Mouse (Mus musculus) kidney, postnatal 4 days (tissue): ENCODE measurements at regions not wholly inside any gene's neighbourhood (a gene's known extent, or its start where the extent isn't known, plus 50 kb on each side); places are given as distances from the start of the nearest gene placed in this dataset.

Experiments
- DNase-seq, 2 experiments: peaks; one replicate each; pipeline ENCODE4 v3.0.0; 2021; ENCODE audit warnings: mixed read lengths in 2 of 2

GRCm38 (mm10) chr10:8978595-8978994 is 92.7 kb upstream of the Sash1 start:
- DNase-seq: no peak

GRCm38 (mm10) chr10:8973934-8974333 is 88.1 kb upstream of the Sash1 start:
- no peak for DNase-seq

- DNase-seq: peak in 1 of 2 experiments; percentile 35
These were observed 87.1 kb upstream of the Sash1 start for GRCm38 (mm10) chr10:8972789-8973551.

- DNase-seq: no peak
These were observed 84.9 kb upstream of the Sash1 start for GRCm38 (mm10) chr10:8970807-8971206.

GRCm38 (mm10) chr10:8969586-8969985 is 83.7 kb upstream of the Sash1 start:
- no peak for DNase-seq

- DNase-seq: no peak
These were observed 83.1 kb upstream of the Sash1 start for GRCm38 (mm10) chr10:8969016-8969415.

- peak; percentile 65 to 77 for DNase-seq
These were observed 82.5 kb upstream of the Sash1 start for GRCm38 (mm10) chr10:8968276-8968923.

- no peak for DNase-seq
These were observed 77.1 kb upstream of the Sash1 start for GRCm38 (mm10) chr10:8962921-8963320.

- no peak for DNase-seq
These were observed 75.2 kb upstream of the Sash1 start for GRCm38 (mm10) chr10:8960964-8961675.

- no peak for DNase-seq
These were observed 74.5 kb upstream of the Sash1 start for GRCm38 (mm10) chr10:8960275-8960960.

- DNase-seq: peak; percentile 30 to 46
These were observed 69.8 kb upstream of the Sash1 start for GRCm38 (mm10) chr10:8955499-8956211.

- DNase-seq: no peak
These were observed 68.1 kb upstream of the Sash1 start for GRCm38 (mm10) chr10:8954003-8954402.

- no peak for DNase-seq
These were observed 67.1 kb upstream of the Sash1 start for GRCm38 (mm10) chr10:8952922-8953321.

- DNase-seq: no peak
These were observed 66.1 kb upstream of the Sash1 start for GRCm38 (mm10) chr10:8951937-8952336.

GRCm38 (mm10) chr10:8951236-8951825 is 65.5 kb upstream of the Sash1 start:
- DNase-seq: no peak

- DNase-seq: no peak
These were observed 62.4 kb upstream of the Sash1 start for GRCm38 (mm10) chr10:8948227-8948626.

- peak; percentile 40 to 57 for DNase-seq
These were observed 59.4 kb upstream of the Sash1 start for GRCm38 (mm10) chr10:8945195-8945751.

- no peak for DNase-seq
These were observed 58.7 kb upstream of the Sash1 start for GRCm38 (mm10) chr10:8944586-8944985.

GRCm38 (mm10) chr10:8943698-8944097 is 57.8 kb upstream of the Sash1 start:
- no peak for DNase-seq

- DNase-seq: no peak
These were observed 57.1 kb upstream of the Sash1 start for GRCm38 (mm10) chr10:8942967-8943471.

GRCm38 (mm10) chr10:8936369-8936768 is 50.5 kb upstream of the Sash1 start:
- DNase-seq: peak in 1 of 2 experiments; percentile 34
